Mouse (Mus musculus) ovary, adult 10 weeks (tissue): Measurements from ENCODE around the gene Agxt2. TPM values are rescaled to one million over a fixed set of nuclear protein-coding genes. Genes with fewer than 3 reads are reported as not detected.

ENCODE experiments used
- polyA plus RNA-seq: library from polyadenylated mRNA; stranded (reverse); fragments of 350-450 nt; fragmentation: Illumina TruSeq; extraction: RNeasy Lipid Tissue Mini Kit (QIAGEN cat#74804); gene quantifications from one replicate; pipeline ENCODE4 v1.2.3, GENCODE M21; 2014

Gene Agxt2
- not detected for polyA plus RNA-seq

DNA sequence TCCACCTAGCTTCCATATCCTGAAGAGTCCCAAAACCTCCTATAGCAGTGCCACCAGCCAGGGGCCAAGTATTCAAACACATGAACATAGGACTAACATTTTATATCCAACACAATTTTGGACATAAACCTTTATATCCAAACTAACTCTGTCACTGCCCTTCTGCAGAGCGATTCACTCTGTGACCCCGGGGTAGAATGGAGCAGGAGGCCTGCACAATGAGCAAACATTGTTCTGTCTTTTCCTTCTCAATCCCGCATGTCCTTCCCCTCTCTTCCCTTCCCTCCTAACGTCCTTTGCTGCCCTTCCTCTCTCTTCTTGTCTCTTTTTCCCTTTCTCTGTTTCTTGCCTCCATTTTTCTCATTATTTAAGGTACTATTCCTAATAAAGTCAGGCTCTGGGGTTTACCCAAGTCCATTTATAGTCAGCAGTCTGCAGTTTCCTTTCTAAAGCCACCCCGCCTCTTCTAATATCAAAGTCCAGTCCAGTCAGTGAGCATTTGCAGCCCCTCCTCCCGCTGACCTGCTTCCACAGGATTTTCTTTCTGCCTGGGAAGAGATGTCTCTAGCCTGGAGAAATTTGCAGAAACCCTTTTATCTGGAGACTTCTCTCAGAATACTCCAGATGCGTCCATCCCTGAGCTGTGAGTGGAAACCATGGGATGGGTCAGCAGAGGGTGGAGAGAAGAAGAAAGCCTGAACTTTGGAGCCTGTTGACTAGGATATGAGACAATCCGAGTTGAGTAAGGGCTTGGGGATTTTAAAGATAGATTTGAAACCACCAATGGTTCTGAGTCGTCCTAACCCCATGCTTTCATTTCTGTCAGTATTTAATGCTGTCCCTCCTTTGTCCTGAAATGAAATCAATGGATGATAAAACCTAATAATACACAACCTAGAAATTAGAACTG lies at the start of gene Agxt2:
Gene Agxt2 (plus strand): TSS at position 494 of the 910 bp plus-strand sequence.

DNA sequence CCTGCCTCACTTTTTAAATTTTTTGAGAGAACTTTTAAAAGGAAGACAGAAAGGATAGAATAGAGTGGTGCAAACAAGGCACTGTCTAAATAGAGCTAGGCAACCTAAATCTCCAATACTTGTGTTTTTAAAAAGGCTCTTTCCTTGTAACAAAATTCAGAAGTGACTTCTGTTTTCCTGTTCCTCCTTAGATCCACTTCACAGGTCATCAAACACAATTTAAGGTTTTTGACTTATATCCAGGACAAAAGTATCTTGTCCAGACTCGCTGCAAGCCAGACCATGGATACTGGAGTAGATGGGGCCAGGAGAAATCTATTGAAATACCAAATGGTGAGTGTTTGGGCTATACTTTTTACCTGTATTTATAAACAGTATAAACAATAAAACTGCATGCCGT lies 33.3 kb upstream of the Agxt2 start, which contains the start of gene Gm21973:
Gene Gm21973 (plus strand): TSS at position 301 of the 400 bp plus-strand sequence.

Other genes starting within 250 kb of the Agxt2 start
- 305 TPM for gene Prlr, start 181.3 kb upstream of the Agxt2 start, polyA plus RNA-seq
- not detected for gene Gm21973, start 33.2 kb upstream of the Agxt2 start, polyA plus RNA-seq
- 112 TPM for gene Dnajc21, start 112.0 kb downstream of the Agxt2 start, polyA plus RNA-seq
- gene Brix1, start 127.4 kb downstream of the Agxt2 start, polyA plus RNA-seq: 291 TPM
- gene Rad1, start 127.5 kb downstream of the Agxt2 start, polyA plus RNA-seq: 33.5 TPM
- not detected for gene Ttc23l, start 200.1 kb downstream of the Agxt2 start, polyA plus RNA-seq